Mouse (Mus musculus) bone marrow macrophage, adult 2 months (primary cell): ENCODE results near the gene Vps54.

Experiments
- CTCF ChIP-seq: IDR thresholded peaks from 2 replicates; pipeline ENCODE4 v1.5.1; 2012; ENCODE audit warnings: low read depth, mild to moderate bottlenecking, low read length, moderate library complexity
- POLR2A ChIP-seq: IDR thresholded peaks from 2 replicates; pipeline ENCODE4 v1.6.1; 2012; ENCODE audit warnings: mild to moderate bottlenecking, low read depth, low read length, borderline replicate concordance

DNA sequence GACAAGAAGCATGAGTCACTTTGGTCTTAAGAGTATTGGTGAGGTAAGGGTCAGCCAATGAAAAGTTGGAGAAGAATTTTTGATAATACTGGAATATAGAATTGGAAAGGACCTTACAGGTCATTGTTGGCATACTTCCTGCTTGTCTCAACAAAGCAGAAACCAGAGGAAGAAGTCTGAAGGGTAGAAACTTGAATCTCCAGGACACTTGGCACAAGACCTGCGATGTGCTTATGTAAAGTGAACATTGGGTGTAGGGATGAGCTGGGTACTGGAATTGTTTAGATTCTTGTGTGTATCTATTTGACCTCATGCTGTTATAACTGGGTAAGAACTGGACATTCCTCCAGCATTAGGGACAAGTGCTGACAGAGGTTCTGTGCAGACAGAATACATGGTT lies 2.3 kb downstream of the Vps54 start:
- no peak for TF ChIP-seq CTCF
- TF ChIP-seq POLR2A, result no peak
